Mouse (Mus musculus): ENCODE data around the gene Hmgb3.

GRCm38 (mm10) chrX:71573132-71573900 lies 17.6 kb downstream of the Hmgb3 start:
- TF ChIP-seq CTCF (IDR thresholded peaks at IDR 0.05; ENCODE audit: insufficient read depth, low read depth, low read length) (no peak), POLR2A (IDR thresholded peaks at IDR 0.05; ENCODE audit: insufficient read depth, low read depth, low read length) (no peak)

All from olfactory bulb, adult 2 months (tissue).